Mouse (Mus musculus) small intestine, adult 2 months (tissue): ENCODE measurements around the gene Apoa5. TPM values are rescaled to one million over a fixed set of nuclear protein-coding genes. Genes with fewer than 3 reads are reported as not detected.

Experiments
- H3K27ac ChIP-seq: fragments of 200-500 bp; 2 replicates; pipeline ENCODE4 v1.5.1; 2012; ENCODE audit warnings: low read depth, low read length, control low read depth, inconsistent platforms; ENCODE audit not compliant: insufficient read depth
- H3K27me3 ChIP-seq: fragments of 200-500 bp; 2 replicates; pipeline ENCODE4 v1.6.1; 2012; ENCODE audit warnings: mild to moderate bottlenecking, moderate library complexity, low read length, inconsistent platforms; ENCODE audit not compliant: control insufficient read depth, insufficient read depth
- H3K36me3 ChIP-seq: fragments of 200-500 bp; 2 replicates; pipeline ENCODE4 v1.6.1; 2012; ENCODE audit warnings: mild to moderate bottlenecking, low read length, control low read depth, inconsistent platforms; ENCODE audit not compliant: control insufficient read depth, insufficient read depth
- H3K4me1 ChIP-seq: fragments of 200-500 bp; 2 replicates; pipeline ENCODE4 v1.6.1; 2012; ENCODE audit warnings: low read length, inconsistent platforms, mixed read lengths; ENCODE audit not compliant: control insufficient read depth, insufficient read depth, insufficient read length
- H3K4me3 ChIP-seq: fragments of 200-500 bp; 2 replicates; pipeline ENCODE4 v1.5.1; 2012; ENCODE audit warnings: low read depth, mild to moderate bottlenecking, control low read depth, inconsistent platforms, low read length, moderate library complexity
- CTCF ChIP-seq: fragments of 200-500 bp; IDR thresholded peaks from 2 replicates; pipeline ENCODE4 v1.5.1; 2012; ENCODE audit warnings: low read depth, mild to moderate bottlenecking, control low read depth, inconsistent platforms, low read length, moderate library complexity, mixed read lengths; ENCODE audit not compliant: insufficient replicate concordance, insufficient read length; ENCODE audit errors: extremely low read depth
- POLR2A ChIP-seq: fragments of 200-500 bp; IDR thresholded peaks from 2 replicates; pipeline ENCODE4 v1.6.1; 2012; ENCODE audit warnings: low read depth, mild to moderate bottlenecking, control low read depth, inconsistent platforms, low read length, moderate library complexity
- WGBS: fragments of 180-500 bp; shearing (Covaris S2); methylation state at CpG from one replicate; pipeline ENCODE4 v1.1.7; 2018; 5-methylcytosine and 5-hydroxymethylcytosine counted together
- polyA plus RNA-seq: library from polyadenylated mRNA; depleted of rRNA; stranded (reverse); fragments of >200 nt; gene quantifications from 2 replicates; pipeline ENCODE4 v1.2.3, GENCODE M21; 2012

The Apoa5 gene
- polyA plus RNA-seq, 1 experiment: 1.1 TPM

DNA sequence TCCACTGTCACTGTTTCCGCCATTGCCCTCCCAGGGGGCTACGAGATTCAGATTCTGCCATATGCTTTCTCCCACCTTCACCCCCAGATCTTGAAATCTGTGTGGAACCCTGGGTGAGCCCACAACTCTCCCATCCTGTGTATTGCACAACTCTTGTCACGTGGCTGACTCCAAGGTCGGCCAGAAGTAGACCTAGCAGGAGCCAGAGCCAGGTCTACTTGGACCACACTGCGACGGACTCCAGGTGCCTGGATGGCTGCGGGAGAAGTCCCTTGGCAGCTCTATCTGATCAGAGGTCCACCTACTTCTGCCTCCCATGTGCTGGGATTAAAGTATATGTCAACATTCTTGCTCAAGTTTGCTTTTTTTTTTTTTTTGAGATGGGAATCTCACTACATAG is 7.3 kb upstream of the Apoa5 start:
- WGBS: 73% methylated on average over 7 of the region's 7 CpGs
- no peak overlapping the region for H3K4me3 ChIP-seq
- TF ChIP-seq CTCF (no peak), POLR2A (no peak)
- H3K27me3 ChIP-seq: no peaks in the 10 kb centered on the region
- H3K4me1 ChIP-seq: peaks cover 2% of the 10 kb centered on the region
- no peak overlapping the region for H3K27ac ChIP-seq
- no peaks in the 10 kb centered on the region for H3K36me3 ChIP-seq

GRCm38 (mm10) chr9:46269125-46269524 is 692 bp downstream of the Apoa5 start:
- Histone ChIP-seq H3K36me3 (no peaks in the 10 kb centered on the region), H3K4me1 (peaks cover 10% of the 10 kb centered on the region), H3K27ac (no peak overlapping the region), H3K27me3 (no peaks in the 10 kb centered on the region), H3K4me3 (no peak overlapping the region)
- TF ChIP-seq POLR2A: no peak
- no peak for TF ChIP-seq CTCF
- WGBS: 94% methylated on average over 5 of the region's 5 CpGs

DNA sequence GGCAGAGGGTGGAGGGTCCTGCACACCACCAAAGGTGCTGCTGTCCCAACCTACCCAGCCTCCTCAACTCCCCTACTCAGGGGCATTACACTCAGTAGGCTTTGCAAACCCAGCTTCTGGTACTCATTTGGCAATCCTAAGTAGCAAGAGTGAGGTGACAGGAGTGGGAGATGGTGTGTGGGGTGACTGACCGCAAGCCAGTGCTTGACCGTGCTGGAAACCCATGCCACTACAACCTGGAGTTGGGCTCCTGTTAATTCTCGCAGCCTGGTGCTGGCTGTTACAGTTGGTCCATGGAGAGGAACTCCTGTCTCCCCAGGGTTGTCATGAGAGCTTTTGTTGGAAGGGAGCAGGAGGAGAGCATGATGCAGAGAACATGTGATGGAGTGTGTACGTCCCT is 2.3 kb downstream of the Apoa5 start:
- 95% methylated on average over 4 of the region's 4 CpGs for WGBS
- TF ChIP-seq POLR2A (no peak), CTCF (no peak)
- Histone ChIP-seq H3K36me3 (peaks cover 6% of the 10 kb centered on the region), H3K27ac (no peak overlapping the region), H3K4me1 (peaks cover 10% of the 10 kb centered on the region), H3K27me3 (no peaks in the 10 kb centered on the region), H3K4me3 (no peak overlapping the region)

GRCm38 (mm10) chr9:46272070-46272469 is 3.6 kb downstream of the Apoa5 start:
- Histone ChIP-seq H3K27ac (no peak overlapping the region), H3K27me3 (no peaks in the 10 kb centered on the region), H3K4me3 (no peak overlapping the region), H3K4me1 (peaks cover 7% of the 10 kb centered on the region; the same call in 1 of the 2 replicates), H3K36me3 (peaks cover 18% of the 10 kb centered on the region)
- TF ChIP-seq CTCF: no peak
- no peak for TF ChIP-seq POLR2A
- 72% methylated on average over 9 of the region's 9 CpGs for WGBS

GRCm38 (mm10) chr9:46272677-46273454 is 4.4 kb downstream of the Apoa5 start, which contains the start of gene Zpr1:
TSS of gene Zpr1 (plus strand) at chr9:46273064.
- WGBS: 3% methylated on average over 45 of the region's 45 CpGs
- peaks cover 7% of the 10 kb centered on the region; the same call in 1 of the 2 replicates for H3K4me1 ChIP-seq
- peak within 1 kb of the TSS; percentile 34; the same call in 1 of the 2 replicates for H3K27ac ChIP-seq
- peaks cover 24% of the 10 kb centered on the region for H3K36me3 ChIP-seq
- TF ChIP-seq CTCF: peak; percentile 51; the same call in 1 of the 2 replicates
- 0 out of 2 replicates have a peak, but pooled peaks have one; percentile 32 for TF ChIP-seq POLR2A
- H3K4me3 ChIP-seq: peak within 1 kb of the TSS; percentile 88
- no peaks in the 10 kb centered on the region for H3K27me3 ChIP-seq

DNA sequence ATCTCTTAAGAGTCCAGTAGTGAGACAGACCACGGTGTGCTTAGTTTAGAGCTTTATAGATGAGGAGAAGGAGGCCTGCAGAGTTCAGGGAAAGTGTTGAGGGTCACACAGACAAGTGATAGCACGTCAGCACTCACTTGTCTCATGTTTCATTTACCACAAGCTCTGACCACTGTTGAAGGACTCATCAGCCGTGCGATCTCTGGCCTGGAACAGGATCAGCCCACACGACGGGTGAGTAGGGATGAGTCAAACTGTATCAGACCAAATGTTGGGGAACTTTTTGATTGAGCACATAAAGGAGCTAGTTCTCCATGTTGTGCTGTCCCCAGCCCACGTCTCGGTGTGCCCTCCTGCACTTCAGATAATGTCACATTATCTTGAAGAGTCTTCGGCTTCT is 6.1 kb downstream of the Apoa5 start:
- peaks cover 26% of the 10 kb centered on the region for H3K36me3 ChIP-seq
- H3K4me3 ChIP-seq: no peak overlapping the region; the same call in 1 of the 2 replicates
- H3K27ac ChIP-seq: no peak overlapping the region
- no peaks in the 10 kb centered on the region for H3K27me3 ChIP-seq
- 88% methylated on average over 9 of the region's 9 CpGs for WGBS
- TF ChIP-seq POLR2A (no peak), CTCF (no peak)
- H3K4me1 ChIP-seq: peaks cover 5% of the 10 kb centered on the region; the same call in 1 of the 2 replicates

DNA sequence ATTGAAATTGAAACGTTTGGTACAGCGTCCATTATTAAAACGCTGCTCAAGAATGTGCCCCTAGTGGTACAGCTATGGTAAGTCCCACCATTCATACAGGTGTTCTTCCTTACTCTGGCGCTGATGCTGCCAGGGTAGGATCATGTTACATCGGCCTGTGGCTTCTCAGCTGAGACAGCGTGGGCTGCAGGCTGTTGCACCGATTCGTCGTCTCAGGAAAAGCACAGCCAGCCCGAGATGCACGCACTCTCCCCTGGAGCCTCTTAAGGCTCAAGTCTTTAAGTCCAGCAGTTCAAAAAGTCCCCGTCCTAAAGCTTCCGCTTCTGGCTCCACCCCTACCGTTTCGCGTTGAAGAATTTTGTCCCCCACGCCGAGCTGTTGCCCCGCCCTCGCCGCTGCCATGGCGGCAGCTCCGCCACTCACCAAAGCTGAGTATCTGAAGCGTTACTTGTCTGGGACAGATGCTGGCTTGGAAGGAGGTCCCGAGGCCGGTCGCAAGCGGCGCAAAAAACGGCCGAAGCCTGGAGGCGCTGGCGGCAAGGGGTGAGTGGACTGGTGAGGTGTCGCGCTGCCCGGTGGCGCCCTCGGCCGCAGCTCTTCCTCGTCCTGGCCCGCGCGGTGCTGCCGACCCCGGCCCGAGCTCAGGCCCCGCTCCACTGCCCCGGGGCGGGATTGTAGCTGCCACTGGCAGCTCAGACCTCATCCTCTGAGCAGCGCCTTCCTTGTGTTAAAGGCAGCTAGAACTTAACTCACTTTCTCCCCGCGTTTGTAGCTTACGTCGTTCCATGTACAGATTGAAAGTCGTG is 14.4 kb downstream of the Apoa5 start, which contains the start of gene Bud13:
TSS of gene Bud13 (plus strand) at position 378 of the 806 bp plus-strand sequence.
- peak within 1 kb of the TSS; percentile 90 for H3K27ac ChIP-seq
- H3K27me3 ChIP-seq: no peaks in the 10 kb centered on the region
- peak; percentile 64; the same call in 1 of the 2 replicates for TF ChIP-seq CTCF
- TF ChIP-seq POLR2A: peak; percentile 54
- WGBS: under 1% methylated on average over 53 of the region's 55 CpGs
- H3K4me3 ChIP-seq: peak within 1 kb of the TSS; percentile 97
- H3K4me1 ChIP-seq: 0 out of 2 replicates have a peak, but pooled peaks cover 3% of the 10 kb centered on the region
- H3K36me3 ChIP-seq: peaks cover 33% of the 10 kb centered on the region
